Mouse (Mus musculus) retina, postnatal 7 days (tissue): ENCODE measurements around the gene Zfp935.
"Not testable (repeated sequence)": the region's sequence is repeated elsewhere in the genome, so short reads cannot be mapped to it uniquely, and the experiment has no call there.

Experiments used
- DNase-seq: peaks from one replicate; pipeline ENCODE4 v3.0.0-alpha.2; 2012; ENCODE audit warnings: low read depth, low spot score

The Zfp935 gene

GRCm38 (mm10) chr13:62558189-62559110 lies at the start of gene Zfp935:
Gene Zfp935 (minus strand): TSS chr13:62558511.
- not testable (repeated sequence) for DNase-seq

- not testable (repeated sequence) for DNase-seq
Measured at GRCm38 (mm10) chr13:62571099-62571498, 12.8 kb upstream of the Zfp935 start, which contains the start of gene Zfp934. Gene Zfp934 (minus strand): TSS chr13:62571199.

GRCm38 (mm10) chr13:62561696-62562095 lies 3.4 kb upstream of the Zfp935 start:
- not testable (repeated sequence) for DNase-seq

- not testable (repeated sequence) for DNase-seq
Measured at GRCm38 (mm10) chr13:62530129-62530528, 28.2 kb downstream of the Zfp935 start.

- DNase-seq, result not testable (repeated sequence)
Measured at GRCm38 (mm10) chr13:62510641-62511420, 47.5 kb downstream of the Zfp935 start.

- DNase-seq, result not testable (repeated sequence)
Measured at GRCm38 (mm10) chr13:62472661-62473060, 85.7 kb downstream of the Zfp935 start.

- DNase-seq, result not testable (repeated sequence)
Measured at GRCm38 (mm10) chr13:62469947-62470346, 88.4 kb downstream of the Zfp935 start.

- DNase-seq, result peak; percentile 85
Measured at GRCm38 (mm10) chr13:62466424-62467334, 91.6 kb downstream of the Zfp935 start, which contains the start of gene Gm49359. Gene Gm49359 (minus strand): TSS chr13:62466832.
